Mouse (Mus musculus) liver, adult (tissue): Measurements from ENCODE around the gene Poc1b.

Source experiments
- GATA4 ChIP-seq: IDR thresholded peaks from 2 replicates; pipeline ENCODE4 v1.6.1; 2014; ENCODE audit warnings: mild to moderate bottlenecking, low read length; ENCODE audit not compliant: insufficient replicate concordance

Gene Poc1b

DNA sequence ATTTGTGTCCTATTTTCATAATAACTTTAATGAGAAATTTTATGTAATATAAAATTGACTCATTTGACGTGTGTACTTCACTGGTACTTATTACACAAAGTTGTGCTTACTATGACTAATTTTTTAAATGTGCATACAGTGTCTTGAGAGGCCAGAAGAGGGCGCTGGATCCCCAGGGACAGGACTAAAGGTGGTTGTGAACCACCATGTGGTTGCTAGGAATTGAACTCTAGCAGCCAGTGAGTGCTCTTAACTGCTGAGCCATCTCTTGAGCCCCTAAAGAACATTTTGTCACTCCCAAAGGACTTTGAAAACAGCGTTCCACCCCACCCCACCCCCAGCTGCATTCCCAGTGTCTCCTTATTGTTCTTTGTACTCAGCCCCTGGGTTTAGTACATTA is 84.0 kb downstream of the Poc1b start:
- TF ChIP-seq GATA4 = no peak

DNA sequence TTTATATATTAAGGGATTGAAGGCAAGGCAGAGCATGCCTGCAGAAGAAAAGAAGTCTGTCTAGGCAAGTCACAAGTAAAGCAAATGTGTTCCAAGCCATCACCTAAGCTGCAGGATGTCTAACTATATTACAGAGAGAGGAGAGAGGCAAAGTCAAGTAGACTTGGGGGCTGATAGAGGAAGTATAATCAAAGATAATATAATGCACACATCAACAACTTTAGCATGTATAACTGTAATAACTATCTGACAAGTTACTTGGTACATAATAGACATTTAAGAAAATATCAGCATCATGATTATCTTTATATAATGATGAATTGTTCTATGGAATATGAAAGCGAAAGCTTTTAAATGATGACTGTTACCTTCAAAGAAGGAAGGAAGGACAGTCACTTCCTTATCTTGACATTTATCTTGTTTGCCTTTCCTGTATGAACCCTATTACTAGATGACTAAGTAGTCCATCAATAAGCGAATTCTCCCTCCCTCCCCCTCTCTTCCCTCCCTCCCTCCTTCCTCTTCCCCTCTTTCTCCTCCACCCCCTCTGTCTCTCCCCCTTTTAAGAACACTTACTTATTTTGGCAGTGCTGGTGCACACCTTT is 87.7 kb downstream of the Poc1b start:
- TF ChIP-seq GATA4 = no peak

DNA sequence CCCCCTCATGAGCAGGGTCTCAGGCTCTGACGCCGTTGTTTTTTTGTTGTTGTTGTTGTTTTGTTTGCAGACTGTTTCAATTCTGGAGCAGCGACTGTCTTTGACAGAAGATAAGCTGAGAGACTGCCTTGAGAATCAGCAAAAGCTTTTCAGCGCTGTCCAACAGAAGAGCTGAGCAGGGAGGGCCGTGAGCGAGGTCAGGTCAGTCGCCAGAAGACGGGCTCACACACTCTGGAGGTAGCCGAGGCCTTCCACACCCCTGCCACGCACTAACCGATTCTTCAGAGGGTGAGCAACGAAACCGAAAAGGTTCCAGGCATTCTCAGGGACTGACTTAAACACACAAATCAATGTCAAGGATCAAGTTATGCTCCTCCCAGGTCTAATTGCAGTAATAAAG is 89.7 kb downstream of the Poc1b start:
- no peak for TF ChIP-seq GATA4

DNA sequence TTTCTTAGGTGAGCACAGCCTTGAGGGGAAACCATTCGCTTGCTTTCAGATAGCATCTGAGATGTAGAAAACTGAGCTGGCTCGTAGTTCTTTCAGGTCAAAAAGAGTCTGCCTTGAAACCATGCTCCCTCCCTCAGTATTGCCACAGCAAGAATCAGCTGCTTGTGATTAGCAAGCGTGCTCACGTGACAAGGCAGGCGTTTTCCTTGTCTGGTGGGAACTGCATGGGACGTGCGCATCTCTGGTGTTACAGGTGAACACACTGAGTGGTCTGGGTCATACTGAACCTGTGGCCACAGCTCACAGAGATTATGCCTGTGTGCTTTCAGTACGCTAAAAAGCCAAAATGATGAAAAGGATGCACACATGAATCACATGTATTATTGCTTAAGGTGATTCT is 90.3 kb downstream of the Poc1b start:
- TF ChIP-seq GATA4 = no peak

DNA sequence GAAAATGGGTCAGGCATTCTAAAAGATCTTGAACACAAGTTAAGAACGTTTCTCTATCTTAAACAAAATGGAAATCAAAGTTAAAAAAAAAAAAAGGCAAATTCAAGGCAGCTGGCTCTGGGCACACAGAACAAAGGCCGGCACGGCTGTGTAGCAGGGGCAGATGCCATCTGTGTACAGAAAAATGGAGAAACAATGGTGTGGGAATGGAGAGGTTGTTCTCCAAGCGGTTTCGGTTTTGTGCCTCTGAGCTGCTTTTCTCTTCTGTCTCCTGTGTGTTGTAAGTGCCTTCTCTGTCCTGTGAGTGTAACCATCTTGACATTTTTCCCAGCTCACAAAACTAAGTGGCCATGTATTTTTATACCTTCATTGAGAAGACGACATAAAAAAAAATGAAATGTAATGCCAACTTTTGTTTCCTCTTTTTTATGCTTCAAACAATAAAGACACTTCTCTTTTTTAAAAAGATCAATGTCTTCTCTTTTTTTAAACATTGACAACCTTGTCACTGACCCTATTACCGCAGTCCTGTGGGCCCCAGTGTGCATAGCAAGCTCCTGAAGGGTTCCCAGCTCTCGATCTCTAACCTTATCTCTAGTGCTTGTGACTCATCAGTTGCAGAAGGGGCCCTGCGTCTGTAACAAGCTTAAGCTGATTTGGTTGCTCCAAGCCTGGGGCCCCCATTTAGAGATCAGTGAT is 90.9 kb downstream of the Poc1b start:
- no peak for TF ChIP-seq GATA4

DNA sequence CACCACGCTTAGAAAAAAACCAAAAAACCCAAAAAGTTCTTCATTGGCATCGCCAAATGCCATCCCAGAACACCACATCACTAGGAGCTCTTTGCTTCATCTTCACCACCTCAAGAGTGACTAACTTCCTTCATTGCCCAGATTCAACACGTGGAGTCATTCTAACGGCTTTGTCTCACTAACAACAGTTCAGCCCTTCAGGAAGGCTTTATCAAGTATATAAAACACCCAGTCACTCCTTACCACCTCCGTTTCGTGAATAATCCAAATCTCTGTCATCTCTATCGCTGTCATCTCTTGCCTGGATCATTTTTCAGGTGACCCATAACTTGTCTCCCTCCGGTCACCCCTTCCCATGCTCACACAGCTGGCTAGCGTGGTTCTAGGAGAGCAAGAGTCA is 92.1 kb downstream of the Poc1b start:
- TF ChIP-seq GATA4 = no peak

DNA sequence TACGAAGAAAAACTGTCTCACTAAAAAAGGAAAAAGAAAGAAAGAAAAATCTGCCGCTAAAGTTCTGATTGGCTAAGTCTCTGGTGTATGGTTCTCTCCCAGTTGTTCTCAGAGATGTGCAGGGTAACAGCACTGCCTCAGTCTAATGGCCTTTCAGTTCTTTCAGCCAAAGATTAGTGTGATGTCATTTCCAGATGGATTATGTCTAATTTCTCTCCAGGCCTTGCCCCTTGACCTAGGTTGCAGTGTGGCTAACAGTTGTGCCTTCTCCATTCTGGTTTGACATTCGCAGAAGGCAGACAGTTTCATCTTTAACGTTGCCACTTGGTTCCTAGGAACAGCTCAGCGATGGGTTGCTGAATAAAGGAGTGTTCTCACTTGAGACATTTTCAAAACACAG is 94.1 kb downstream of the Poc1b start:
- no peak for TF ChIP-seq GATA4

DNA sequence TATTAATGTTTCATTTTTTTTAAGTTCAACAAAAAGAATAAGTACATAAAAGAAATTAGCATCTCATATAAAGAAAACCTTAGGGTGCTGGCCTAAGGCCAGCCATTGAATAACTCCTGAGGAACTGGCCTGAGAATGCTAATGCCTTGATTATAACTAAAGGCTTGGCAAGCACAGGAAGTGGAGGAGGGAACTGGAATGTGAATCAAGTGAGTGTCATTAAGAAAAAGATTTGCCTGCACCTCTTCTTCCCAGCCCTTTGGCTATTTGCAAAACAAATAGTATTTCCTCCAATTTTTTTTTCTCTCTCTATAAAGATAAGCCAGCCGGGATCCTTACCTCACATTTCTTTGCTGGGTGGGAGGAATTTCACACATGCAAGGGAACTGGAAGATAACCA is 95.0 kb downstream of the Poc1b start:
- no peak for TF ChIP-seq GATA4

DNA sequence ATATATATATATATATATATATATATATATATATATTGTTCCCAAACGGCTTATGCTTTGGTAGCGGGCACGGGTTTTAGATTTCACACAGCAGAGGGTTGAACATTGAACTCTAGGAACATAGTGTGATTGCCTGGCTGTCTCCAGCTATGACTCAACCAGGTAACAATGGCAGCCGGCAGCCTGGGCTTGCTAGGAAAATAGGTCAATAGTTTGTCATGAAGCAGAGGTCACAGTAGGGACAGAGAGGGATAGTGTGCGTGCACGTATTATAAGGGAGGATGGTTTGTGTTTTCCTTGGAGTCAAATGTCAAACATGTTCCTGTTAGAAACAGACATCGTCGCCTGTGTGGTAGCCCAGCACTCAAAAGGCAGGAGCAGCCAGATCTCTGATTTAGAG is 95.5 kb downstream of the Poc1b start:
- no peak for TF ChIP-seq GATA4

DNA sequence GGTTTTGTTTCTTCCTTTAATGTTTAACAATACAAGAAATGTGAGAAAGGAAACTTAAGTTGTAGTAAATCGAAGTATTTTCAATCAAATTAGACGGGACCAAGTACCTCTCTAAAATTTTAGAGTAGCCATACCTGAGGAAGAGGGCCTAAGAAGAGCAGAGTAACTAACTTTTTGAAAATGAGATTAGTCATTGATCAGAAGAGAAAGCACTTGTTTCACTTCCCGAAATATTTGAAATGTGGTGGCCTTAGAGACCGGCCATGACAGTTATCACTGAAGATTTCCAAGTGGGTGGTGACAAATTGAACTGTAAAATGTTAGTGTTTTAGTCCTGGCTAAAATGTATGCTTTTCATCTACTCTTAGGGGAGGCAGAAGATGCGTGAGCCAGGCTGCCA is 96.3 kb downstream of the Poc1b start:
- TF ChIP-seq GATA4 = no peak

DNA sequence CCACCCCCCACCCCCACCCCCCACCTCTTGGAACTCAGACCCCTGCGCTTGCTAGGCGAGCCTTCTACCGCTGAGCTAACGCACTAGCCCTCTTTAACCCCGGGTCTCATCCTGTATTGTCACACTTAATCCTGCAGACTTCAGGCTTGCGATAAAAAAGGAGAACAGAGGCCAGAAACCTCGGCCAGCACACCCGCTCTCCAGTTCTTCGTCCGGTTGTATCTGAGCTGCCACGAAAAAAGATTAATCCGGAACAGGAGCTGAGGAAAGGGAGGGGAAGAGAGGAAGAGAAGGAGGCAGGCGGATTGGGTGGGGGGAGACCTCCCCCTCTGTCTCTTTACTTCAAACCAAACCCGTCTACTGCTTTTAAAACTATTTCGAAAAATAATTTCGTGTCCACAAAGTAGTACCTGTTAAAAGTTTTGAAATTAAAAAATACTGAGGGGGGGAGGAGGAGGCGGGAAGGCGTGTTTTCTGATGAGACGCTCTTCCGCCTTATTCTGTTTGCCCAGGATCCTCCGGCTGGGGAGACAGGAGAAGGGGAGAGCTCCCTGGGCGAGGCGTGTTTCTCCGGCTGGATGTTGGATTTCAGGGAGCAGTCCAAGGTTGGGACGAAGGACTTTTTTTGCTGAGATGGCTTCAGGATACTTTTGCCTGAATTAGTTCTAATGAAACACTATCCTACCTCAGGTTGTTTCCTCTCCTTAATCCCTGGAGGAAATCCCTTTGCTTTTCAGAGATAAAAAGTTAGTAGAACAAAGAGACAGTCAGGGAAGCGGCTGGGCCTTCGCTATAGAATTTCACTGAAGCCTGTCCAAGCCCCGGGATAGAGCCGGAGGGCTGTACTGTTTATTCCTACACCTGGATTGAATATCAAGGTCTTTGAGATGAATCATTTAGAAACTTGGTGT is 97.0 kb downstream of the Poc1b start:
- TF ChIP-seq GATA4 = peak; percentile 66; the same call in 1 of the 2 replicates

DNA sequence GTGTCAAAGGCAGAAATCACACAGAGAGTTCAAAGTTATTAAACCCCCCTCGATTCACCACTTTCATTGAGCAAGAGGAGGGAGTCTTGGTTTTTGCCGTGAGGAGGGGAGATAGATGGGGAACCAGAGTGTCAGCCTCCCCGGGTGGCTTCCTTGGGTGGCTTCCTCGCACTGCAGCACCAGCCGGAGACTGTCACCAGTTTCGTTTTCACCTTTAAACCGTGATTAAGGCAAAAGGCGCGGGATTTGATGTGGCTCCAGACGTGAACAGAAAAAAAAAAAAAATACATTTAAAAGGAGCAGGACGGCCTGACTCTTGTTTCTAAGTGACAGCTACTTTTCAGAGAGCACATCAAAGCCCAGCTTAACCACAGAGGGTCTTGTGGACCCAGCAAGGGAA is 97.7 kb downstream of the Poc1b start:
- TF ChIP-seq GATA4 = no peak

DNA sequence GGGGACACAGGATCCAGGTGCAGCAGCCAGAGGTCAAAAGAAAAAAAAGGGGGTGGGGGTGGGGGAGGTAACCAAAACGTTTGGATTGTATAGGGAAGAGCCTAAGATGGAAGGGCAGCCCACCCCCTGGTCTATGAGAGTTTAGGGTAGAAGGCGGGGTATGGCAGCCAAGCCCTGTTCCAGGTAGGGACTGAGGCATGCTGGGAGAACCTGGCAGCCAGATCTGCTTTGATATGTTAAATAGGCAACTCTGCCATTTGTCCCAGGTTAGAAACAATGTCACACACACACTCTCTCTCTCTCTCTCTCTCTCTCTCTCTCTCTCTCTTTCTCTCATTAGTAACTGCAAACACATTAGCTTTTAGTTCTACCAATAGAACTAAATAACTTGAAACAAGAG is 100.3 kb downstream of the Poc1b start:
- TF ChIP-seq GATA4 = no peak

DNA sequence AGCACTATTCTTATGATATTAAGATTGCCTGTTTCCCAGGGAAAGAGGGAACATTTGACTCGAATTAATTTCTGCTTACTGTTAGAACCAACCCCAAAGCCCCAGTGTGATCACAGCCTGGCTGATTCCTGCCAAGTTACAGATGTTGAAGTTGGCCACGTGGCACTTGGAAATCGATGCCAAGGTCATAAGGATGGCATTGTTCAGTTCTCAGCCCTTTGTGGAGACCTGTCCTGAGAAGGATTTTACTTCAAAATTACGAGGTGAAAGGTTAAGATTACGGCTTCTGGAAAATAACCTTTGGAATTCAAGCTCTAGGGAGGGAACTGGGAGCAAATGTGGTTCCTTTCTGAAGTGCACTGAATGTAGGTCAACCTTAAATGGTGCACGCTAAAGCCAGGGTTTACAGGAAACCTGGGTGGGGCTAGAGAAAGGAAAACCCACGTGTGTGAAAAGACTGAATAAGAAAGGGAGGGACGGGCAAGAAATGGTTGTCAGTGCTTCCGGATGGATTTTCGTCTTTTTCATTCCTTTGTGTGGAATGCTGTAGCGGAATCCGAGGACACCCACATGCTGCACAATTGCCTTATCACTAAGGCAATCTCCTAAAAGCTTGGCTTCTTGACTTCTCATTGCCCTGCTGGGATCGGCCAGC is 102.4 kb downstream of the Poc1b start:
- no peak for TF ChIP-seq GATA4

DNA sequence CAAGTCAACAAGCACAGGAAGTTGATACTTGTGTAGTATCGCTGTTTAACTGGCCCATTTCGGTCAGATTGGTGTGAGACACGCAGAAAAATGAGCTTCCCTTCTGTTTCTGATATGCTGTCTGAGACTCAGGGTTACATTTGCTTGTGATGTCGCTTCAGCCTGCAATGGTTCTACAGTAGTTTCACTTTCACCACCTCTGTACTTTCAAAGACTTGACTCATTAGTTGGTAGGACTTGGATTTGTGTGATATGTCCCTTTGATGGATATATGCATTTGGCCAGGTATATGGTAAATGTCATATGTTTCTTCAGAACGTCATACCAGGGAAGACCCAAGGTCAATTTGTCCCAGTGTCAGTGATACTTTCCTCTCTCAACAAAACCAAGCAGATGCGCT is 104.2 kb downstream of the Poc1b start:
- no peak for TF ChIP-seq GATA4
